Mouse (Mus musculus): ENCODE measurements around the gene Sema3a. TPM values are rescaled to one million over a fixed set of nuclear protein-coding genes. Genes with fewer than 3 reads are reported as not detected.
"Not testable (repeated sequence)": the region's sequence is repeated elsewhere in the genome, so short reads cannot be mapped to it uniquely, and the experiment has no call there.

The Sema3a gene
- polyA plus RNA-seq, 1 experiment from 2014 or later, result 43.4 TPM

- H3K27me3 ChIP-seq (ENCODE audit: control insufficient read depth, insufficient read depth, low read length), result no peaks in the 10 kb centered on the region
- ATAC-seq (ENCODE audit: insufficient number of reproducible peaks, low FRiP score, low TSS enrichment, low read depth), result no peak
- WGBS, result 80% methylated on average over 1 of the region's 1 CpGs
These were observed 335.2 kb downstream of the Sema3a start for GRCm38 (mm10) chr5:13460182-13461001.

GRCm38 (mm10) chr5:13468856-13469255 is 343.6 kb downstream of the Sema3a start:
- DNase-seq (ENCODE audit: low spot score) (no peak), ATAC-seq (ENCODE audit: insufficient number of reproducible peaks, low FRiP score, low TSS enrichment, low read depth) (no peak)
- 87% methylated on average over 7 of the region's 7 CpGs for WGBS
- Histone ChIP-seq H3K9ac (ENCODE audit: low read length) (no peak overlapping the region), H3K4me3 (ENCODE audit: low read depth, low read length) (no peak overlapping the region), H3K27me3 (ENCODE audit: control insufficient read depth, insufficient read depth, low read length) (no peaks in the 10 kb centered on the region), H3K27ac (replicated peaks; ENCODE audit: low read depth, low read length) (no peak overlapping the region), H3K4me2 (ENCODE audit: low read depth, severe bottlenecking) (no peak overlapping the region), H3K9me3 (ENCODE audit: control insufficient read depth, low read length) (no peaks in the 10 kb centered on the region), H3K4me1 (ENCODE audit: control insufficient read depth, insufficient read depth, low read length) (no peaks in the 10 kb centered on the region), H3K36me3 (ENCODE audit: control insufficient read depth, insufficient read depth, low read length) (no peaks in the 10 kb centered on the region)

More at GRCm38 (mm10) chr5:13460182-13461001, 335.2 kb downstream of the Sema3a start:
- Histone ChIP-seq H3K36me3 (ENCODE audit: control insufficient read depth, insufficient read depth, low read length) (no peaks in the 10 kb centered on the region), H3K4me2 (ENCODE audit: low read depth, severe bottlenecking) (no peak overlapping the region), H3K4me3 (ENCODE audit: low read depth, low read length) (no peak overlapping the region), H3K9me3 (ENCODE audit: control insufficient read depth, low read length) (no peaks in the 10 kb centered on the region), H3K27ac (replicated peaks; ENCODE audit: low read depth, low read length) (no peak overlapping the region), H3K9ac (ENCODE audit: low read length) (no peak overlapping the region), H3K4me1 (ENCODE audit: control insufficient read depth, insufficient read depth, low read length) (no peaks in the 10 kb centered on the region)
- no peak for DNase-seq (ENCODE audit: low spot score)

GRCm38 (mm10) chr5:13469401-13469800 is 344.2 kb downstream of the Sema3a start:
- H3K4me2 ChIP-seq (ENCODE audit: low read depth, severe bottlenecking), result no peak overlapping the region
- no peak overlapping the region for H3K4me3 ChIP-seq (ENCODE audit: low read depth, low read length)
- H3K27me3 ChIP-seq (ENCODE audit: control insufficient read depth, insufficient read depth, low read length), result no peaks in the 10 kb centered on the region
- no peak overlapping the region for H3K27ac ChIP-seq (replicated peaks; ENCODE audit: low read depth, low read length)
- no peak for ATAC-seq (ENCODE audit: insufficient number of reproducible peaks, low FRiP score, low TSS enrichment, low read depth)
- H3K36me3 ChIP-seq (ENCODE audit: control insufficient read depth, insufficient read depth, low read length), result no peaks in the 10 kb centered on the region
- 85% methylated on average over 5 of the region's 5 CpGs for WGBS
- H3K4me1 ChIP-seq (ENCODE audit: control insufficient read depth, insufficient read depth, low read length), result no peaks in the 10 kb centered on the region
- no peak for DNase-seq (ENCODE audit: low spot score)
- no peak overlapping the region for H3K9ac ChIP-seq (ENCODE audit: low read length)
- no peaks in the 10 kb centered on the region for H3K9me3 ChIP-seq (ENCODE audit: control insufficient read depth, low read length)

- Histone ChIP-seq H3K27ac (replicated peaks; ENCODE audit: low read depth, low read length) (no peak overlapping the region), H3K4me1 (ENCODE audit: control insufficient read depth, insufficient read depth, low read length) (no peaks in the 10 kb centered on the region), H3K27me3 (ENCODE audit: control insufficient read depth, insufficient read depth, low read length) (no peaks in the 10 kb centered on the region), H3K4me3 (ENCODE audit: low read depth, low read length) (no peak overlapping the region), H3K36me3 (ENCODE audit: control insufficient read depth, insufficient read depth, low read length) (no peaks in the 10 kb centered on the region), H3K9ac (ENCODE audit: low read length) (no peak overlapping the region), H3K9me3 (ENCODE audit: control insufficient read depth, low read length) (no peaks in the 10 kb centered on the region), H3K4me2 (ENCODE audit: low read depth, severe bottlenecking) (no peak overlapping the region)
- 72% methylated on average over 7 of the region's 7 CpGs for WGBS
- DNase-seq (ENCODE audit: low spot score), result no peak
- no peak for ATAC-seq (ENCODE audit: insufficient number of reproducible peaks, low FRiP score, low TSS enrichment, low read depth)
These were observed 345.1 kb downstream of the Sema3a start for GRCm38 (mm10) chr5:13470057-13470905.

GRCm38 (mm10) chr5:13477653-13478052 is 352.4 kb downstream of the Sema3a start:
- no peak overlapping the region for H3K9ac ChIP-seq (ENCODE audit: low read length)

GRCm38 (mm10) chr5:13488671-13489070 is 363.5 kb downstream of the Sema3a start:
- Histone ChIP-seq H3K27ac (replicated peaks; ENCODE audit: low read depth, low read length) (no peak overlapping the region), H3K4me2 (ENCODE audit: low read depth, severe bottlenecking) (no peak overlapping the region), H3K4me3 (ENCODE audit: low read depth, low read length) (no peak overlapping the region), H3K9ac (ENCODE audit: low read length) (no peak overlapping the region), H3K9me3 (ENCODE audit: control insufficient read depth, low read length) (no peaks in the 10 kb centered on the region), H3K4me1 (ENCODE audit: control insufficient read depth, insufficient read depth, low read length) (no peaks in the 10 kb centered on the region; the same call in 1 of the 2 replicates), H3K27me3 (ENCODE audit: control insufficient read depth, insufficient read depth, low read length) (no peaks in the 10 kb centered on the region), H3K36me3 (ENCODE audit: control insufficient read depth, insufficient read depth, low read length) (no peaks in the 10 kb centered on the region)
- 18% methylated on average over 2 of the region's 2 CpGs for WGBS
- DNase-seq (ENCODE audit: low spot score), result peak; percentile 29
- ATAC-seq (ENCODE audit: insufficient number of reproducible peaks, low FRiP score, low TSS enrichment, low read depth), result no peak

More at GRCm38 (mm10) chr5:13477653-13478052, 352.4 kb downstream of the Sema3a start:
- DNase-seq (ENCODE audit: low spot score) (no peak), ATAC-seq (ENCODE audit: insufficient number of reproducible peaks, low FRiP score, low TSS enrichment, low read depth) (no peak)
- H3K9me3 ChIP-seq (ENCODE audit: control insufficient read depth, low read length), result no peaks in the 10 kb centered on the region
- no peaks in the 10 kb centered on the region for H3K4me1 ChIP-seq (ENCODE audit: control insufficient read depth, insufficient read depth, low read length)
- WGBS, result 82% methylated on average over 1 of the region's 1 CpGs
- no peaks in the 10 kb centered on the region for H3K36me3 ChIP-seq (ENCODE audit: control insufficient read depth, insufficient read depth, low read length)
- no peak overlapping the region for H3K27ac ChIP-seq (replicated peaks; ENCODE audit: low read depth, low read length)
- H3K4me3 ChIP-seq (ENCODE audit: low read depth, low read length), result no peak overlapping the region
- no peak overlapping the region for H3K4me2 ChIP-seq (ENCODE audit: low read depth, severe bottlenecking)
- H3K27me3 ChIP-seq (ENCODE audit: control insufficient read depth, insufficient read depth, low read length), result no peaks in the 10 kb centered on the region

- H3K27me3 ChIP-seq (ENCODE audit: control insufficient read depth, insufficient read depth, low read length); H3K9me3 ChIP-seq (ENCODE audit: control insufficient read depth, low read length): not testable (repeated sequence)
These were observed 370.8 kb downstream of the Sema3a start for GRCm38 (mm10) chr5:13495967-13496366.

GRCm38 (mm10) chr5:13499835-13500234 is 374.6 kb downstream of the Sema3a start:
- WGBS, result 82% methylated on average over 2 of the region's 2 CpGs
- ATAC-seq (ENCODE audit: insufficient number of reproducible peaks, low FRiP score, low TSS enrichment, low read depth), result no peak

More at GRCm38 (mm10) chr5:13495967-13496366, 370.8 kb downstream of the Sema3a start:
- 49% methylated on average over 3 of the region's 3 CpGs for WGBS
- not testable (repeated sequence) for ATAC-seq (ENCODE audit: insufficient number of reproducible peaks, low FRiP score, low TSS enrichment, low read depth); H3K4me1 ChIP-seq (ENCODE audit: control insufficient read depth, insufficient read depth, low read length); H3K36me3 ChIP-seq (ENCODE audit: control insufficient read depth, insufficient read depth, low read length); DNase-seq (ENCODE audit: low spot score); H3K4me3 ChIP-seq (ENCODE audit: low read depth, low read length); H3K4me2 ChIP-seq (ENCODE audit: low read depth, severe bottlenecking); H3K9ac ChIP-seq (ENCODE audit: low read length); H3K27ac ChIP-seq (replicated peaks; ENCODE audit: low read depth, low read length)

More at GRCm38 (mm10) chr5:13499835-13500234, 374.6 kb downstream of the Sema3a start:
- no peak overlapping the region for H3K9ac ChIP-seq (ENCODE audit: low read length)
- no peaks in the 10 kb centered on the region for H3K4me1 ChIP-seq (ENCODE audit: control insufficient read depth, insufficient read depth, low read length)
- no peak overlapping the region for H3K4me2 ChIP-seq (ENCODE audit: low read depth, severe bottlenecking)
- DNase-seq (ENCODE audit: low spot score), result no peak
- H3K27ac ChIP-seq (replicated peaks; ENCODE audit: low read depth, low read length), result no peak overlapping the region
- H3K9me3 ChIP-seq (ENCODE audit: control insufficient read depth, low read length), result no peaks in the 10 kb centered on the region
- H3K4me3 ChIP-seq (ENCODE audit: low read depth, low read length), result no peak overlapping the region
- H3K27me3 ChIP-seq (ENCODE audit: control insufficient read depth, insufficient read depth, low read length), result no peaks in the 10 kb centered on the region
- H3K36me3 ChIP-seq (ENCODE audit: control insufficient read depth, insufficient read depth, low read length), result no peaks in the 10 kb centered on the region

All from limb, embryonic 11.5 days (tissue).